Mouse (Mus musculus) ES-Bruce4 (cell line): ENCODE results near the gene Toporsl. TPM values are rescaled to one million over a fixed set of nuclear protein-coding genes. Genes with fewer than 3 reads are reported as not detected.

Source experiments
- H3K27ac ChIP-seq: 2 replicates; pipeline ENCODE4 v1.5.1; 2012; ENCODE audit warnings: low read length, inconsistent platforms; ENCODE audit not compliant: insufficient read depth
- H3K27me3 ChIP-seq: 2 replicates; pipeline ENCODE4 v1.6.1; 2012; ENCODE audit warnings: mild to moderate bottlenecking, low read length, inconsistent platforms; ENCODE audit not compliant: control insufficient read depth, poor library complexity, insufficient read depth, severe bottlenecking
- H3K36me3 ChIP-seq: 2 replicates; pipeline ENCODE4 v1.6.1; 2012; ENCODE audit warnings: inconsistent platforms, mild to moderate bottlenecking, low read length, moderate library complexity; ENCODE audit not compliant: control insufficient read depth, poor library complexity, insufficient read depth, severe bottlenecking
- H3K4me1 ChIP-seq: one replicate; pipeline ENCODE4 v1.8.1; 2011; ENCODE audit warnings: low read length; ENCODE audit not compliant: control insufficient read depth, insufficient read depth
- H3K4me3 ChIP-seq: 2 replicates; pipeline ENCODE4 v1.5.1; 2011; ENCODE audit warnings: low read depth, mild to moderate bottlenecking, low read length
- H3K9ac ChIP-seq: 2 replicates; pipeline ENCODE4 v1.6.1; 2012; ENCODE audit warnings: low read depth, mild to moderate bottlenecking, inconsistent platforms; ENCODE audit not compliant: poor library complexity, severe bottlenecking
- H3K9me3 ChIP-seq: replicated peaks from 2 replicates; pipeline ENCODE4 v1.6.1; 2012; ENCODE audit warnings: mild to moderate bottlenecking, low read length, inconsistent platforms; ENCODE audit not compliant: control insufficient read depth, poor library complexity, insufficient read depth, severe bottlenecking
- CTCF ChIP-seq: IDR thresholded peaks from one replicate; pipeline ENCODE4 v1.8.1; 2011; ENCODE audit warnings: low read depth, low read length
- EP300 ChIP-seq: IDR thresholded peaks from 2 replicates; pipeline ENCODE4 v1.6.1; 2011; ENCODE audit warnings: low read depth, low read length; ENCODE audit not compliant: insufficient read depth
- POLR2A ChIP-seq: IDR thresholded peaks from one replicate; pipeline ENCODE4 v1.8.1; 2011; ENCODE audit warnings: low read length; ENCODE audit not compliant: insufficient read depth
- polyA plus RNA-seq: library from polyadenylated mRNA; stranded (reverse); fragments of >200 nt; gene quantifications from 2 replicates; pipeline ENCODE4 v1.2.4, GENCODE M21; 2011; ENCODE audit warnings: low read depth; ENCODE audit not compliant: missing spikeins, insufficient read depth, insufficient read length

The Toporsl gene
- polyA plus RNA-seq: not detected in 2 replicates

DNA sequence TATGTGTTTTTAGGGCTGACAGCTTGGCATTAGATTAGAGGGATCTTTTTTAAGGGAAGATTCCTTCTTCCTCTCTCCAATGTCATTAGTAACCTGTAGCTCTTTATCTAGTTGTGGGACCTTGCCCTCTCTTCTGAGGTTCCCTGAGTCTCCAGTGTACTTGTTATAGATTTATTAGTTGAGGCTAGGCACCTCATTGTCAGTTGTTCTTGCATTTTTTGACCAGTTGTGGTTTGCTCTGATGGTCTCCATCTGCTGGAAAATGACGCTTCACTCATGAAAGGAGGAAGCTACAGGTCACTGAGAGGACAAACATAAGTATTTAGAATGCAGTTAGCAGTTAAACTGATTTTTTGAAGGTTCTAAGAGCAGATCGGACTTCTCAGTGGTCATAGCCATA lies at the start of gene Toporsl:
Gene Toporsl, plus strand, starts transcription at position 348 of the 400 bp plus-strand sequence.
- no peak within 1 kb of the TSS for H3K27ac ChIP-seq
- H3K9ac ChIP-seq: no peak within 1 kb of the TSS
- H3K9me3 ChIP-seq: no peaks in the 10 kb centered on the region
- no peaks in the 10 kb centered on the region for H3K27me3 ChIP-seq
- H3K4me1 ChIP-seq: no peaks in the 10 kb centered on the region
- H3K4me3 ChIP-seq: no peak within 1 kb of the TSS
- TF ChIP-seq EP300 (no peak), POLR2A (no peak), CTCF (no peak)
- H3K36me3 ChIP-seq: no peaks in the 10 kb centered on the region

DNA sequence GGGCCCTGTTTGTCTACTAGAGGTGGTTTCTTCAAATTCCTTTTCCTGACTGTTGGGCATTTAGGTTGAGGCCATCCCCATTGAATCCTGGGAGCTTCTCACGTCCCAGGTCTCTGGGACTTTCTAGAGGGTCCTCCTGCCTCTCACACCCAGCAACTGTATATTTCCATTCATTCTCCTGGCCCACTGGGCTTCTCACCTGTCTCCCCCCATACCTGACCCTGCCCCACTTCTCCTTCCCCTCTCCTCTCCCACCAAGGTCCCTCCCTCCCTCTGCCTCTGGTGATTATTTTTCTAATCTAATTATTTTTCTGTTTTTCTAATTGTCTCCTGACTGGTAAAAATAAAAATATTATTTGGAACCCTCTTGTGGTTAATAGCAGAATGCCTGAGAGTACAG lies 38.4 kb upstream of the Toporsl start:
- H3K4me3 ChIP-seq: no peak overlapping the region
- no peaks in the 10 kb centered on the region for H3K27me3 ChIP-seq
- no peaks in the 10 kb centered on the region for H3K9me3 ChIP-seq
- H3K9ac ChIP-seq: no peak overlapping the region
- no peaks in the 10 kb centered on the region; the same call in 1 of the 2 replicates for H3K36me3 ChIP-seq
- H3K27ac ChIP-seq: no peak overlapping the region
- TF ChIP-seq CTCF (no peak), POLR2A (no peak), EP300 (no peak)
- H3K4me1 ChIP-seq: no peaks in the 10 kb centered on the region

DNA sequence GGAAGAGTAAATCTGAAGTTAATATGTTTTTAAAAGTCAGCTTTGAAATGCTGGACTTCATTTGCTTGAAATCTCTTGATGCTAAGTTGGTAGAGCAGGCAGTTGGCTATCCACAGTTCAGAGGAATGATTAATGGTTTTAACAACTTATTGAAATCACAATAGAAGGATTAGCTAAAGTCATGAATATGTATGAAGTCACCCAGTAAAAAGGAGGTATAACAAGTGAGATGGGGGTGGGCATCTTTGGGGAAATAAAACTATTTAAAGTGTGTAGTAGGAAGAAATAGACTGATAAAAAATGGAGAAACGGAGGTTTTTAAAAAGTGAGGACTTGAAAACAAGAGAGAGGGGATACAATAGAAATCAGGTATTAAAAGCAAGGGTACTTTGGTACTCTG lies 38.0 kb upstream of the Toporsl start:
- no peaks in the 10 kb centered on the region for H3K9me3 ChIP-seq
- no peaks in the 10 kb centered on the region for H3K4me1 ChIP-seq
- H3K4me3 ChIP-seq: no peak overlapping the region
- no peak overlapping the region for H3K9ac ChIP-seq
- no peaks in the 10 kb centered on the region for H3K27me3 ChIP-seq
- H3K36me3 ChIP-seq: no peaks in the 10 kb centered on the region; the same call in 1 of the 2 replicates
- TF ChIP-seq POLR2A (no peak), CTCF (no peak), EP300 (no peak)
- H3K27ac ChIP-seq: no peak overlapping the region

DNA sequence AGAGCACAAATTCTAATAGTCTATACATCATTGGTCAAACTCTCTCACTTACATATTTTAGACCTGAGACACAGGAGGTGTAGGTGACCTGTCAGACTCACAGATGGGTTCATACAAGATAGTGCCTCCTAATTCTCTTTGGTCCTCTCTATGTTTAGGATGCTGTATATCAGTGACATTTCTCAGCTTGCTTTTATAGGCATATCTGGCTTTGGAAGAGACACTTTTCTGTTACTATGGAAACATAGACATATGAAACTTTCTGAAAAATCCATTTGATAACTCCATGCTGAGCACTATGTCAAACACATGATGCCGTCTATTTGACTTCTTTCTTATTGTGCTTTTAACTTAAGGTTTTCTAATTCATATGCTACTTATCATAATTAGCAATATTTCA lies 32.2 kb upstream of the Toporsl start:
- H3K36me3 ChIP-seq: no peaks in the 10 kb centered on the region; the same call in 1 of the 2 replicates
- H3K27me3 ChIP-seq: no peaks in the 10 kb centered on the region
- H3K27ac ChIP-seq: no peak overlapping the region
- H3K4me3 ChIP-seq: no peak overlapping the region
- no peak for TF ChIP-seq EP300
- TF ChIP-seq CTCF: no peak
- no peak for TF ChIP-seq POLR2A
- no peaks in the 10 kb centered on the region for H3K9me3 ChIP-seq
- H3K4me1 ChIP-seq: no peaks in the 10 kb centered on the region
- no peak overlapping the region for H3K9ac ChIP-seq

DNA sequence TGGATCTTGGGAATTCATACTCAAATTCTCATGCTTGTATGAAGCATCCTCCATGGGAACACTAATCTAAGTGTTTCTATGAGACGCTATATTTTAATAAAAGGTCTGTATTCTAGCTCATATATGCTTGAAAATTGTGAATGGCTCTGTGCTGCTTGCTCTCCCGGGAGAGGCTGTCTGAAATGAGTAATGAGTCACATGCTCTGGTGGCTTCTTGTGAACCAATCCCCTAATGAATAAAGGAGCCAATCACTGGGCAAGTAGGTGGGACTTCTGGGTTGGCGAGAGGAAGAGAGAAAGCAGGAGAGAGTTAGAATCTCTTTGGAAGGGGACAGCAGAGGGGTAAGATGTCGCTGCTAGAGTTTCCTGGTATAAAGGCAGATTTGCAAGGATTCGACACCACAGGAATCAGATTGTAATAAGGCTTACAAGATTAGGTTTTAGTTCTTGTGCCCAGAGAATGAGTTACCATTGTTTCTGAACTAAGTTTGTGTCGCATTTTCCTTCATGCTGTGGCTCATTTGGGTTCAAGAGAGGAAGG lies 9.8 kb upstream of the Toporsl start:
- no peak for TF ChIP-seq POLR2A
- no peak for TF ChIP-seq EP300
- TF ChIP-seq CTCF: no peak
- Histone ChIP-seq H3K27me3 (no peaks in the 10 kb centered on the region; the same call in 1 of the 2 replicates), H3K4me3 (no peak overlapping the region), H3K9me3 (no peaks in the 10 kb centered on the region), H3K27ac (no peak overlapping the region), H3K36me3 (no peaks in the 10 kb centered on the region), H3K4me1 (no peaks in the 10 kb centered on the region), H3K9ac (no peak overlapping the region)

DNA sequence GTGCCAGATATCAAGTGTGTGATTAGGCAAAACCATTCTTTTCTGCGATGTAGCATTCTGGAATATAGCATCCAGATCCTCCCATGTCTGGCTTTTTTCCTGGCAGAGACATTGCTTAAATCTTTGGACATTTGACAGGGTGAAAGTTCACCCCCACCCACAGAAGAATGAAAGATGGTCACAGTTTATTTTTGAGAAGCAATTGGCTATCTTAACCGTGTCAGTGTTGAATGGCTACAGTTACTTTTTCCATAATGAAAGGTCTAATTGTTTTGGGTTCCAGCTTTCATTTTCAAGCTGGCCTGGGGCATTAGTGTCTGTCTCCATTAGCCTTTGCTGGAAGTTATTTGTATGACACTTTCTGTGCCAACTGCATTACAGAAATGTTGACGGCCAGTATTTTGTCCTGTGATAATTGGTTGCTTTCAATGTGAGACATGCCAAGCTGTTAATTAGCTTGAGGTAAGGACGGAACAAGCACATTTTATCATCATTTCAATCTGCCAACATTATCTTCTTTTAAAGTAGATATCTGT lies 2.2 kb upstream of the Toporsl start:
- Histone ChIP-seq H3K27ac (no peak overlapping the region), H3K9me3 (no peaks in the 10 kb centered on the region), H3K4me1 (no peaks in the 10 kb centered on the region), H3K4me3 (no peak overlapping the region), H3K9ac (no peak overlapping the region), H3K27me3 (no peaks in the 10 kb centered on the region), H3K36me3 (no peaks in the 10 kb centered on the region)
- TF ChIP-seq POLR2A (no peak), EP300 (no peak), CTCF (no peak)
